Mouse (Mus musculus) adrenal gland, adult (tissue): ENCODE results near the gene Phf19.

Experiments
- DNase-seq, 2 experiments: peaks; one replicate each; pipeline ENCODE4 v3.0.0; 2022 to 2023; ENCODE audit warnings: low spot score in 1 of 2; ENCODE audit not compliant: inconsistent age in 2 of 2

The Phf19 gene

DNA sequence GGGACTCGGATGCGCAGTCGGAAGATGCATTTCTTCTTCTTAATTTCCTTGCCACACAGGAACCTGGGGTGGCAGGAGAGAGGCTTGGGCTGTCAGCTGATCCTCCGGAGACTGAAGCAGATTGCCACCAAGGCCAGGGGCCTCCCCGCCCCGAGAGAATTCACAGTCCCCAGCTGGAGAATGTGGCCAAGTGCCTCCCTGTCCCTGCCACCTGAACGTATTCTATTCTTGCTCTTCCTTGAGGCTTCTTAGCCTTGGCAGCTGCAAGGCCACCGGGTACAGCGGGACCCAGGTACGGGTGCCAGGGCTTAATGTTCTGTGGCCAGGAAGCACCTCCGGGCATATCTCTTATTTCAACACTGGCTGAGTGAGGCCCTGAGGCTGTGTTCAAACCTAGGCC, 14.1 kb downstream of the Phf19 start:
- DNase-seq = peak in 1 of 2 experiments; percentile 31

DNA sequence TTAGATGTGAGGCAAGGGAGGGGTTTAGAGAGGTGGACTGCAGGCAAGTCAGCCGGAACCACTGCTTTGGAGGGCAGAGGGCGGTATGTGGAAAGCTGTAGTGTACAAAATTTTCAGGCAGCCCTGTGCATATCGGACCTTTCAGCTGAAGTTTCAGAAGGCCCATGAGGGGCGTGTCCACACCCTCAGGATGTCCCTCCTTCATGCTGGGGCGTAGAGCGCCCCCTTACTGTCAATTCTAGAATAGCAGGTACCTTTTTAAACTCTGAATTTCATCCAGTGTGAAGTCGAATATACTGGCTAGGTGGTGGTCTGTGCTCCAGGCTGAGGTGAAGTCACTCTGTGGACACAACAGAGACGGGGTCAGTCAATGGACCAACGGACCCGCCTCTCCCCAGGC, 16.0 kb downstream of the Phf19 start:
- peak; percentile 35 to 68 for DNase-seq

GRCm38 (mm10) chr2:34896821-34897460, 16.9 kb downstream of the Phf19 start:
- DNase-seq = no peak

GRCm38 (mm10) chr2:34895503-34896113, 18.2 kb downstream of the Phf19 start:
- no peak for DNase-seq

GRCm38 (mm10) chr2:34893950-34894349, 19.9 kb downstream of the Phf19 start:
- DNase-seq = no peak

- DNase-seq = no peak
These were observed 29.6 kb downstream of the Phf19 start for GRCm38 (mm10) chr2:34884186-34884585.

GRCm38 (mm10) chr2:34883190-34883589, 30.6 kb downstream of the Phf19 start:
- DNase-seq = no peak

GRCm38 (mm10) chr2:34882757-34883156, 31.1 kb downstream of the Phf19 start:
- no peak for DNase-seq

DNA sequence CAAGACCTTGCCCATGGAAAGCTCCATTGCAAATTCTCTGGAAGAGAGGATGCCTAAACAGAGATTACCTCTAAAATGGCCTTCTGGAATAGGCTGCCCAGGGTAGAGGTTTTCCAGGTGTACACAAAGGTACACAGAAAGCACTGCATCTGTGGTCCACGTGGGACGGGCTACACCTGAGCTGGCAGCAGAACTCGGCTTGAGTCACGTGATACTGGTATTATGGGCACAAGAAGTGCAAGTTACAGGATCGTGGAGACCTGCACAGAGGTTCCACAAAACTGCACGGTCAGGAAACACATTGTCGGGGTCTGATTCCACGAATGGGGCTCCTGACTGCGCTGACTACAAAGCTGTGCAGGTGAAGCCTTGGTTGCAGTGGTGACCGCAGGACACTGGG, 33.8 kb downstream of the Phf19 start:
- DNase-seq = no peak

- DNase-seq = no peak
These were observed 38.9 kb downstream of the Phf19 start, which contains the start of gene Psmd5 for GRCm38 (mm10) chr2:34874816-34875345. Gene Psmd5, minus strand, starts transcription at chr2:34874968.

- no peak for DNase-seq
These were observed 39.6 kb downstream of the Phf19 start, which contains the start of gene Cutal for GRCm38 (mm10) chr2:34874271-34874670. Gene Cutal, plus strand, starts transcription at chr2:34874396.

- peak; percentile 95 to 98 for DNase-seq
These were observed 43.0 kb downstream of the Phf19 start for GRCm38 (mm10) chr2:34870520-34871474.

DNA sequence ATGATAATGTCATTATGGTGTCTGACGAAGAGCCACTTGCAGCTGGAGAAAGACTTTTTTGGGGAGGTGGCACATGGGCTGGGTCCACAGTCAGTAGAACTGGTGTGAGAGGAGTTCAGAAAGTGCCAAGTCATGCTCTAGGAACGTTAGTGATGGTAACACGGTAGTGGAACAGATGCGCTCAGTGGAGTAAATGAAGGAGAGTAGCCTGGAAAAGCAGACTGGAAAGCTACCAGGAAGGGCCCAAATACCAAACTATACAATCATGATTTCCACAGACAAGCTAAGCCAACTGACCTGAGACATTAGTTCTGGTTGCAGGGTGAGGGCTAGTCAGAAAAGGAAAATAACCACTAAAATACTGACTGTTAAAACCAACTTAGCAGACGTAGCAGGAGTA, 44.1 kb downstream of the Phf19 start:
- peak in 1 of 2 experiments; percentile 59 for DNase-seq

GRCm38 (mm10) chr2:34857728-34858127, 56.1 kb downstream of the Phf19 start:
- DNase-seq = no peak

GRCm38 (mm10) chr2:34855265-34855664, 58.6 kb downstream of the Phf19 start:
- no peak for DNase-seq

DNA sequence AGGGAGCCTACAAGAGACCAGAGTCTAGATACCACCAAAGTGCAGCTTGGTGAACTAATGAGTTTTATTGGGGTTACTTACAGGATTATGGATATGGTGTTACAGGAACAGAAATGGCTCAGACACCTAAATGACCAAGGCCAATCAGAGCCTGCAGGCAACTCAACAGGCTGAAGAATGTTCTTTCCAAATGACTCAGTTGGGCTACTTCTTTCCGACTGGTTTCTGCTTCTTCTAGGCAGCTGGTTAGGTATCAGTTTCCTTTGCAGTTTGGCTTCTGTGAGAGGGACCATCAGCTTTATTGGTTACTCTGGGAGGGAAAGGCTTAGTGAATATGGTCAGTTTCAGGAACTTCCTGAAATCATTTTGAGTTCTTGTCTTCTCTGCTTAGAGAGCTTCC, 66.1 kb downstream of the Phf19 start:
- no peak for DNase-seq
